Comparison of ENCODE assay signal across 8 mouse cellular contexts in genomic region chr7:4498251-4498650, GRCm38 (mm10). TPM values are rescaled to one million over a fixed set of nuclear protein-coding genes. Genes with fewer than 3 reads are reported as not detected.
DNase-seq lines count a peak whose midpoint lies in the region; ATAC-seq lines count a peak whose summit lies in the region.

No protein-coding gene starts in this region.

- H3K9ac ChIP-seq in limb, embryonic 11.5 days (ENCODE audit: low read length): no peak overlapping the region
- peak overlapping the region; percentile 97 for H3K9ac ChIP-seq in forebrain, embryonic 12.5 days
- no peak overlapping the region for H3K9ac ChIP-seq in midbrain, embryonic 15.5 days

- 0 out of 2 replicates have a peak, but pooled peaks cover 3% of the 10 kb centered on the region for H3K36me3 ChIP-seq in limb, embryonic 11.5 days (ENCODE audit: control insufficient read depth, insufficient read depth, low read length)
- H3K36me3 ChIP-seq in limb, embryonic 10.5 days: peaks cover 48% of the 10 kb centered on the region
- H3K36me3 ChIP-seq in forebrain, embryonic 12.5 days (replicated peaks): peaks cover 35% of the 10 kb centered on the region
- no peaks in the 10 kb centered on the region for H3K36me3 ChIP-seq in midbrain, embryonic 15.5 days (replicated peaks)

- peak; percentile 35 for DNase-seq in limb, embryonic 11.5 days (ENCODE audit: low spot score)
- no peak for DNase-seq in limb, embryonic 10.5 days (ENCODE audit: low spot score)
- peak; percentile 86 to 88 for DNase-seq in heart, postnatal 10 days
- DNase-seq in kidney, postnatal 36 days: peak; percentile 63 to 75
- DNase-seq in adipocyte (ENCODE audit: low spot score): no peak
- DNase-seq in right cerebral cortex, adult 2 months (ENCODE audit: low spot score in 2 of 2): no peak

- intact Hi-C loops in heart, postnatal 10 days (cut with DNase I): no loop called here

- ATAC-seq in limb, embryonic 11.5 days (ENCODE audit: insufficient number of reproducible peaks, low FRiP score, low TSS enrichment, low read depth): no peak
- ATAC-seq in forebrain, embryonic 12.5 days (ENCODE audit: low FRiP score): no peak
- no peak for ATAC-seq in midbrain, embryonic 15.5 days (replicated peaks)

- peaks cover 12% of the 10 kb centered on the region; the same call in 1 of the 2 replicates for H3K4me1 ChIP-seq in limb, embryonic 11.5 days (ENCODE audit: control insufficient read depth, insufficient read depth, low read length)
- H3K4me1 ChIP-seq in limb, embryonic 10.5 days: peaks cover 26% of the 10 kb centered on the region
- H3K4me1 ChIP-seq in forebrain, embryonic 12.5 days: peaks cover 42% of the 10 kb centered on the region
- H3K4me1 ChIP-seq in midbrain, embryonic 15.5 days: peaks cover 44% of the 10 kb centered on the region

- 46% methylated on average over 9 of the region's 9 CpGs for WGBS in limb, embryonic 11.5 days
- 45% methylated on average over 9 of the region's 9 CpGs for WGBS in limb, embryonic 10.5 days
- WGBS in forebrain, embryonic 12.5 days: 25% methylated on average over 9 of the region's 9 CpGs
- WGBS in midbrain, embryonic 15.5 days: 5% methylated on average over 9 of the region's 9 CpGs

- H3K9me3 ChIP-seq in limb, embryonic 11.5 days (ENCODE audit: control insufficient read depth, low read length): no peaks in the 10 kb centered on the region
- no peaks in the 10 kb centered on the region for H3K9me3 ChIP-seq in limb, embryonic 10.5 days (replicated peaks)
- no peaks in the 10 kb centered on the region for H3K9me3 ChIP-seq in forebrain, embryonic 12.5 days
- H3K9me3 ChIP-seq in midbrain, embryonic 15.5 days: no peaks in the 10 kb centered on the region

- no peak overlapping the region for H3K27ac ChIP-seq in limb, embryonic 11.5 days (replicated peaks; ENCODE audit: low read depth, low read length)
- H3K27ac ChIP-seq in limb, embryonic 10.5 days: no peak overlapping the region
- H3K27ac ChIP-seq in forebrain, embryonic 12.5 days: no peak overlapping the region
- no peak overlapping the region for H3K27ac ChIP-seq in midbrain, embryonic 15.5 days

- H3K4me3 ChIP-seq in limb, embryonic 11.5 days (ENCODE audit: low read depth, low read length): no peak overlapping the region
- H3K4me3 ChIP-seq in limb, embryonic 10.5 days: no peak overlapping the region
- peak overlapping the region; percentile 1 for H3K4me3 ChIP-seq in forebrain, embryonic 12.5 days (replicated peaks)
- no peak overlapping the region for H3K4me3 ChIP-seq in midbrain, embryonic 15.5 days

- no peaks in the 10 kb centered on the region for H3K27me3 ChIP-seq in limb, embryonic 11.5 days (ENCODE audit: control insufficient read depth, insufficient read depth, low read length)
- no peaks in the 10 kb centered on the region for H3K27me3 ChIP-seq in limb, embryonic 10.5 days (ENCODE audit: low read depth, poor library complexity, severe bottlenecking)
- H3K27me3 ChIP-seq in forebrain, embryonic 12.5 days: no peaks in the 10 kb centered on the region
- H3K27me3 ChIP-seq in midbrain, embryonic 15.5 days (replicated peaks): no peaks in the 10 kb centered on the region

- no peak overlapping the region for H3K4me2 ChIP-seq in limb, embryonic 11.5 days (ENCODE audit: low read depth, severe bottlenecking)
- peak overlapping the region; percentile 87 for H3K4me2 ChIP-seq in forebrain, embryonic 12.5 days
- peak overlapping the region; percentile 64 for H3K4me2 ChIP-seq in midbrain, embryonic 15.5 days

RNA-seq across cellular contexts. Expression of gene Ppp1r12c, which starts 3.2 kb away (rescaled TPM):
- polyA plus RNA-seq in limb, embryonic 11.5 days (2014; fragmentation: Nextera tagmentation; extraction: Ambion mirVana): 40.9 and 46.0 TPM in 2 replicates
- polyA plus RNA-seq in limb, embryonic 10.5 days (2016; fragmentation: Nextera tagmentation; extraction: Ambion mirVana): 36.8 and 42.1 TPM in 2 replicates
- 54.6 and 59.7 TPM in 2 replicates for polyA plus RNA-seq in forebrain, embryonic 12.5 days (2016; fragmentation: Nextera tagmentation; extraction: Ambion mirVana)
- total RNA-seq in heart, postnatal 10 days (2021): 10 to 100 TPM; 74.8 to 97.1 TPM
- 50.3 and 51.3 TPM in 2 replicates for polyA plus RNA-seq in midbrain, embryonic 15.5 days (2015; fragmentation: Nextera tagmentation; extraction: Ambion mirVana)

RNA-seq across cellular contexts. Expression of gene Tnnt1, which starts 17.9 kb away (rescaled TPM):
- 59.4 and 64.7 TPM in 2 replicates for polyA plus RNA-seq in limb, embryonic 11.5 days (2014; fragmentation: Nextera tagmentation; extraction: Ambion mirVana)
- 4.1 and 15.3 TPM in 2 replicates for polyA plus RNA-seq in limb, embryonic 10.5 days (2016; fragmentation: Nextera tagmentation; extraction: Ambion mirVana)
- 5.6 and 8.3 TPM in 2 replicates for polyA plus RNA-seq in forebrain, embryonic 12.5 days (2016; fragmentation: Nextera tagmentation; extraction: Ambion mirVana)
- total RNA-seq in heart, postnatal 10 days (2021): 10 to 100 TPM; 36.1 to 38.1 TPM
- 4.1 and 4.3 TPM in 2 replicates for polyA plus RNA-seq in midbrain, embryonic 15.5 days (2015; fragmentation: Nextera tagmentation; extraction: Ambion mirVana)

RNA-seq across cellular contexts. Expression of gene Tnni3, which starts 25.8 kb away (rescaled TPM):
- polyA plus RNA-seq in limb, embryonic 11.5 days (2014; fragmentation: Nextera tagmentation; extraction: Ambion mirVana): 3.2 and 5.3 TPM in 2 replicates
- 2.6 and 3.1 TPM in 2 replicates for polyA plus RNA-seq in limb, embryonic 10.5 days (2016; fragmentation: Nextera tagmentation; extraction: Ambion mirVana)
- polyA plus RNA-seq in forebrain, embryonic 12.5 days (2016; fragmentation: Nextera tagmentation; extraction: Ambion mirVana): 2.2 and 2.4 TPM in 2 replicates
- 1,000 to 10,000 TPM; 6,124 to 6,345 TPM for total RNA-seq in heart, postnatal 10 days (2021)
- polyA plus RNA-seq in midbrain, embryonic 15.5 days (2015; fragmentation: Nextera tagmentation; extraction: Ambion mirVana): 1.4 and 3.5 TPM in 2 replicates

RNA-seq across cellular contexts. Expression of gene Dnaaf3, which starts 34.0 kb away (rescaled TPM):
- polyA plus RNA-seq in limb, embryonic 11.5 days (2014; fragmentation: Nextera tagmentation; extraction: Ambion mirVana): 1.9 and 2.4 TPM in 2 replicates
- 2.1 and 4.2 TPM in 2 replicates for polyA plus RNA-seq in limb, embryonic 10.5 days (2016; fragmentation: Nextera tagmentation; extraction: Ambion mirVana)
- 1.7 and 2.9 TPM in 2 replicates for polyA plus RNA-seq in forebrain, embryonic 12.5 days (2016; fragmentation: Nextera tagmentation; extraction: Ambion mirVana)
- total RNA-seq in heart, postnatal 10 days (2021): under 1 TPM; 0.81 to 0.87 TPM
- 2.3 and 2.8 TPM in 2 replicates for polyA plus RNA-seq in midbrain, embryonic 15.5 days (2015; fragmentation: Nextera tagmentation; extraction: Ambion mirVana)

RNA-seq across cellular contexts. Expression of gene Eps8l1, which starts 37.8 kb away (rescaled TPM):
- polyA plus RNA-seq in limb, embryonic 11.5 days (2014; fragmentation: Nextera tagmentation; extraction: Ambion mirVana): 3.4 and 6.7 TPM in 2 replicates
- polyA plus RNA-seq in limb, embryonic 10.5 days (2016; fragmentation: Nextera tagmentation; extraction: Ambion mirVana): 2.7 and 5.4 TPM in 2 replicates
- polyA plus RNA-seq in forebrain, embryonic 12.5 days (2016; fragmentation: Nextera tagmentation; extraction: Ambion mirVana): 3.6 and 4.1 TPM in 2 replicates
- 1 to 10 TPM; 3.2 to 3.5 TPM for total RNA-seq in heart, postnatal 10 days (2021)
- polyA plus RNA-seq in midbrain, embryonic 15.5 days (2015; fragmentation: Nextera tagmentation; extraction: Ambion mirVana): 13.1 and 13.2 TPM in 2 replicates

Comparison
In these comparisons a context has a peak if more than half of its experiments do, and no peak if none do; other contexts are left out.
1. DNase-seq: peak in limb, embryonic 11.5 days (single experiment), heart, postnatal 10 days (2 of 2) and kidney, postnatal 36 days (2 of 2); none in limb, embryonic 10.5 days (single experiment), adipocyte (single experiment) and right cerebral cortex, adult 2 months (0 of 2).